Comparison of ENCODE assay signal across 8 mouse cellular contexts in genomic region chr13:40916321-40917160, GRCm38 (mm10). TPM values are rescaled to one million over a fixed set of nuclear protein-coding genes. Genes with fewer than 3 reads are reported as not detected.
DNase-seq lines count a peak whose midpoint lies in the region; ATAC-seq and TF ChIP-seq lines count a peak whose summit lies in the region.

No protein-coding gene starts in this region.

- DNase-seq in heart, postnatal 0 days (ENCODE audit: low spot score) = peak; percentile 55
- DNase-seq in heart, adult 9 months (ENCODE audit: low spot score in 2 of 2) = no peak
- DNase-seq in intestine, embryonic 14.5 days (ENCODE audit: low spot score) = no peak
- no peak for DNase-seq in midbrain, postnatal 0 days (ENCODE audit: low spot score)
- no peak for DNase-seq in urinary bladder, postnatal 14 days (ENCODE audit: low spot score)
- no peak for DNase-seq in frontal cortex, postnatal 14 days (ENCODE audit: low spot score in 2 of 2)
- no peak for DNase-seq in thymus, postnatal 0 days (ENCODE audit: low spot score)

- H3K9me3 ChIP-seq in heart, postnatal 0 days (replicated peaks; ENCODE audit: control insufficient read depth, low read length) = no peaks in the 10 kb centered on the region
- H3K9me3 ChIP-seq in intestine, embryonic 14.5 days (ENCODE audit: control insufficient read depth, low read length) = no peaks in the 10 kb centered on the region
- H3K9me3 ChIP-seq in midbrain, postnatal 0 days (ENCODE audit: low read length) = no peaks in the 10 kb centered on the region

- TF ChIP-seq EP300 in heart, postnatal 0 days (IDR thresholded peaks at IDR 0.05; ENCODE audit: low read depth) = no peak

- TF ChIP-seq CTCF in heart, postnatal 0 days (IDR thresholded peaks at IDR 0.05; ENCODE audit: low read depth) = no peak
- no peak for TF ChIP-seq CTCF in cortical plate, adult 2 months (IDR thresholded peaks at IDR 0.05; ENCODE audit: extremely low read depth, insufficient read depth, low read length)
- no peak for TF ChIP-seq CTCF in midbrain, postnatal 0 days (IDR thresholded peaks at IDR 0.05)

- no peaks in the 10 kb centered on the region for H3K27me3 ChIP-seq in heart, postnatal 0 days (ENCODE audit: control insufficient read depth, insufficient read depth, low read length)
- H3K27me3 ChIP-seq in intestine, embryonic 14.5 days (replicated peaks; ENCODE audit: control insufficient read depth, insufficient read depth, low read length) = no peaks in the 10 kb centered on the region
- H3K27me3 ChIP-seq in midbrain, postnatal 0 days (ENCODE audit: insufficient read depth, low read length) = no peaks in the 10 kb centered on the region

- H3K9ac ChIP-seq in heart, postnatal 0 days (replicated peaks; ENCODE audit: low read depth, low read length) = peak overlapping the region; percentile 61
- H3K9ac ChIP-seq in intestine, embryonic 14.5 days (ENCODE audit: low read length) = no peak overlapping the region
- no peak overlapping the region for H3K9ac ChIP-seq in midbrain, postnatal 0 days (replicated peaks; ENCODE audit: low read length, poor library complexity, severe bottlenecking)

- ATAC-seq in heart, postnatal 0 days (ENCODE audit: insufficient read depth, low read depth) = no peak
- no peak for ATAC-seq in intestine, embryonic 14.5 days (replicated peaks; ENCODE audit: low FRiP score, low TSS enrichment, low read depth)
- no peak for ATAC-seq in midbrain, postnatal 0 days (ENCODE audit: low FRiP score)

- peak overlapping the region; percentile 72 for H3K4me3 ChIP-seq in heart, postnatal 0 days (ENCODE audit: low read depth, low read length)
- H3K4me3 ChIP-seq in cortical plate, adult 2 months (ENCODE audit: insufficient read depth, low read length) = peak overlapping the region; percentile 49
- H3K4me3 ChIP-seq in intestine, embryonic 14.5 days (ENCODE audit: low read depth, low read length) = peak overlapping the region; percentile 43
- H3K4me3 ChIP-seq in midbrain, postnatal 0 days (ENCODE audit: low read depth, low read length) = peak overlapping the region; percentile 51

- H3K4me2 ChIP-seq in heart, postnatal 0 days (ENCODE audit: low read depth, low read length) = peak overlapping the region; percentile 95
- peak overlapping the region; percentile 84 for H3K4me2 ChIP-seq in intestine, embryonic 14.5 days (ENCODE audit: low read length)
- peak overlapping the region; percentile 95 for H3K4me2 ChIP-seq in midbrain, postnatal 0 days (ENCODE audit: low read depth, low read length, poor library complexity, severe bottlenecking)

- H3K27ac ChIP-seq in heart, postnatal 0 days (ENCODE audit: low read depth) = no peak overlapping the region
- H3K27ac ChIP-seq in cortical plate, adult 2 months (ENCODE audit: insufficient read depth, low read length) = peak overlapping the region; percentile 44; the same call in 1 of the 2 replicates
- H3K27ac ChIP-seq in intestine, embryonic 14.5 days (ENCODE audit: low read depth) = no peak overlapping the region
- H3K27ac ChIP-seq in midbrain, postnatal 0 days (ENCODE audit: low read depth, low read length) = no peak overlapping the region

- no peak for TF ChIP-seq POLR2A in cortical plate, adult 2 months (IDR thresholded peaks at IDR 0.05; ENCODE audit: extremely low read depth, insufficient read depth, low read length)

- WGBS in heart, postnatal 0 days = 15% methylated on average over 21 of the region's 21 CpGs
- 7% methylated on average over 21 of the region's 21 CpGs for WGBS in intestine, embryonic 14.5 days
- WGBS in midbrain, postnatal 0 days = 10% methylated on average over 21 of the region's 21 CpGs

- H3K4me1 ChIP-seq in heart, postnatal 0 days (ENCODE audit: control insufficient read depth, insufficient read depth) = peaks cover 31% of the 10 kb centered on the region
- peaks cover 5% of the 10 kb centered on the region for H3K4me1 ChIP-seq in cortical plate, adult 2 months (ENCODE audit: control insufficient read depth, insufficient read depth, low read length)
- peaks cover 20% of the 10 kb centered on the region for H3K4me1 ChIP-seq in intestine, embryonic 14.5 days (replicated peaks; ENCODE audit: control insufficient read depth, insufficient read depth, low read length)
- no peaks in the 10 kb centered on the region for H3K4me1 ChIP-seq in midbrain, postnatal 0 days (ENCODE audit: insufficient read depth, low read length)

- H3K36me3 ChIP-seq in heart, postnatal 0 days (replicated peaks; ENCODE audit: control insufficient read depth, insufficient read depth, low read length) = no peaks in the 10 kb centered on the region
- H3K36me3 ChIP-seq in intestine, embryonic 14.5 days (ENCODE audit: control insufficient read depth, insufficient read depth, low read length) = no peaks in the 10 kb centered on the region
- no peaks in the 10 kb centered on the region for H3K36me3 ChIP-seq in midbrain, postnatal 0 days (ENCODE audit: insufficient read depth, low read length)

RNA-seq across cellular contexts. Expression of gene Gcnt2, which starts 57.0 kb away (rescaled TPM):
- 12.9 and 15.5 TPM in 2 replicates for total RNA-seq in heart, postnatal 0 days (2014; rRNA removed; ENCODE audit: low replicate concordance)
- 2.8 and 3.1 TPM in 2 replicates for polyA plus RNA-seq in heart, postnatal 0 days (2015; fragmentation: Nextera tagmentation; extraction: Ambion mirVana)
- 7.1 and 9.6 TPM in 2 replicates for polyA plus RNA-seq in cortical plate, adult 2 months (2012; rRNA removed)
- polyA plus RNA-seq in intestine, embryonic 14.5 days (2014; fragmentation: Nextera tagmentation; extraction: Ambion mirVana) = 11.2 and 11.4 TPM in 2 replicates
- 6.4 and 10.2 TPM in 2 replicates for total RNA-seq in midbrain, postnatal 0 days (2014; rRNA removed)
- polyA plus RNA-seq in midbrain, postnatal 0 days (2015; fragmentation: Nextera tagmentation; extraction: Ambion mirVana) = 2.4 and 2.9 TPM in 2 replicates
- polyA plus RNA-seq in thymus, postnatal 0 days (2015; fragmentation: Nextera tagmentation; extraction: Ambion mirVana) = 0.77 and 0.82 TPM in 2 replicates
